Mouse (Mus musculus): ENCODE measurements around the gene Hesx1. TPM values are rescaled to one million over a fixed set of nuclear protein-coding genes. Genes with fewer than 3 reads are reported as not detected.

Hesx1 gene
- polyA plus RNA-seq, 1 experiment: not detected

DNA sequence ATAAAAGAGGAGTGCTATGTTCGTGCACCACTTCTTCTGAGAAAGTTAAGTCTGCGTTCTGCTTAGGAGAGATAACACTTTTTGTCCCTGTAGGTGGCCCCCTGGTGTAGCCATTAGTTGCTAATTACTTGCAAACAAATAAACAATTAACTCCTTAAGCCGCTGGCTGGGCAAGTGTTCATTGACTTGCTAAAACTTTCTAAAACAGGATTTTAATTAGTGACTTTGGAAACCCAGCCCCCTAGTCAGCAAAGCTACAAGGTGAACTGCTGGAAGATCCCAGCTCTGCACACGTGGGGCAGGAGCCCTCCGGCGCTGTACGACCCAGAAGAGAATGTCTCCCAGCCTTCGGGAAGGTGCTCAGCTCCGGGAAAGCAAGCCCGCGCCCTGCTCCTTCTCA is 6.2 kb downstream of the Hesx1 start:
- H3K27ac ChIP-seq (ENCODE audit: insufficient read depth, low read length): no peak overlapping the region

DNA sequence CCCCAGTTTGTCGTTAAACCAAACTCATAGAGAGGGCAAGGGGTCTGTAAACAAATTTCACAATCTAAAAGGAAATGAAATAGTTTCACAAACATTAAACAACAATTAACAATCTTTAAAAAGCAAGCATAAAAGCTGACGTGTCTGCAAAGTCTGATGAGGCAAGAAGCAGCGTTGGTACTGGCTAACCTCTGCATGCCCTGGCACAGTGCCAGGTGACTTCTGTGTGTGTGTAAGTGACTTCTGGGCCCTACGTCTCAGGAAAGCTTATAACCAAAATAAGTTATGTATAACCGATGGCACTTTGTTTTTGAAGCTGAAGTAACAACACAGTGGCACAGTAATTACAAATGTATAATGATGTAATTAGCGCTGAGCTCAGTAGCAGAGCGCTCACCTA is 10.7 kb downstream of the Hesx1 start:
- H3K27ac ChIP-seq (ENCODE audit: insufficient read depth, low read length): no peak overlapping the region
- H3K4me1 ChIP-seq (ENCODE audit: control insufficient read depth, insufficient read depth, low read length): no peaks in the 10 kb centered on the region
- no peak for TF ChIP-seq CTCF (IDR thresholded peaks at IDR 0.05; ENCODE audit: borderline replicate concordance, insufficient read depth, low read length)
- no peak for TF ChIP-seq POLR2A (IDR thresholded peaks at IDR 0.05; ENCODE audit: low read depth, low read length)
- H3K4me3 ChIP-seq (ENCODE audit: insufficient read depth, low read length): no peak overlapping the region

More for the DNA sequence above, 6.2 kb downstream of the Hesx1 start:
- Histone ChIP-seq H3K4me1 (ENCODE audit: control insufficient read depth, insufficient read depth, low read length) (no peaks in the 10 kb centered on the region), H3K4me3 (ENCODE audit: insufficient read depth, low read length) (no peak overlapping the region)
- no peak for TF ChIP-seq POLR2A (IDR thresholded peaks at IDR 0.05; ENCODE audit: low read depth, low read length)
- no peak for TF ChIP-seq CTCF (IDR thresholded peaks at IDR 0.05; ENCODE audit: borderline replicate concordance, insufficient read depth, low read length)

DNA sequence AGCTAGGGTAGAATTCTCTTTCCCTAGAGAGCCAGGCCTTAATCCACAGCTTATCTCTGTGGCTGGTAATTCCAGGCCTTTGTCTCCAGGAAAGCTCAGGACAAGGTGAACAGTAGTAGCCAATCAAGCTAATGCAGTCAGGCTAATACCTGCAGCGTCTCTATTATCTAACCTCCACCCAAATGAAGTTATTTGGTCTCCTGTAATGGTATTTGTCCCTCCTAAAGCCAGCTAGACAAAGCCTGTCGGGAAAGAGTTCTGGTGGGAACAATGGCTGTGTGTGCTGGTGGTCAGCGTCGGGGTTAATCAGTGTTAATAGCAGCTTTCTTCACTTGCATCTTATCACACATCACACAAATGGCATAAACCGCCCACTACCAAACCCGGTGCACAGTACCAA is 11.7 kb downstream of the Hesx1 start:
- H3K4me3 ChIP-seq (ENCODE audit: insufficient read depth, low read length): no peak overlapping the region
- H3K27ac ChIP-seq (ENCODE audit: insufficient read depth, low read length): no peak overlapping the region
- H3K4me1 ChIP-seq (ENCODE audit: control insufficient read depth, insufficient read depth, low read length): no peaks in the 10 kb centered on the region
- TF ChIP-seq CTCF (IDR thresholded peaks at IDR 0.05; ENCODE audit: borderline replicate concordance, insufficient read depth, low read length) (no peak), POLR2A (IDR thresholded peaks at IDR 0.05; ENCODE audit: low read depth, low read length) (no peak)

DNA sequence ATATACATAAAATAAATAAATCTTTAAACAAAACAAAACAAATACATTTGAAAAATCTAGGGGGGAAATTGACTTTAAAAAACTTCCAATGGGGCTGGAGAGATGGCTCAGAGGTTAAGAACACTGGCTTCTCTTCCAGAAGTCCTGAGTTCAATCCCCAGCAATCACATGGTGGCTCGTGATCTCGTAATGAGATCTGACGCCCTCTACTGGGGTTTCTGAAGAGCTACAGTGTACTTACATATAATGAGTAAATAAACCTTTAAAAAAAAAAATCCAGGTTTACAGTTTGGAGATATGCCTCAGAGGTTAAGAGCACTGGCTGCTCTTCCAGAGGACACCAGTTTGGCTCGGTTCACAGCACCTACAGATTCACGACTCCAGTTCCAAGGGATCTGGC is 17.3 kb downstream of the Hesx1 start:
- Histone ChIP-seq H3K4me1 (ENCODE audit: control insufficient read depth, insufficient read depth, low read length) (no peaks in the 10 kb centered on the region), H3K4me3 (ENCODE audit: insufficient read depth, low read length) (no peak overlapping the region), H3K27ac (ENCODE audit: insufficient read depth, low read length) (no peak overlapping the region)
- no peak for TF ChIP-seq POLR2A (IDR thresholded peaks at IDR 0.05; ENCODE audit: low read depth, low read length)
- no peak for TF ChIP-seq CTCF (IDR thresholded peaks at IDR 0.05; ENCODE audit: borderline replicate concordance, insufficient read depth, low read length)

DNA sequence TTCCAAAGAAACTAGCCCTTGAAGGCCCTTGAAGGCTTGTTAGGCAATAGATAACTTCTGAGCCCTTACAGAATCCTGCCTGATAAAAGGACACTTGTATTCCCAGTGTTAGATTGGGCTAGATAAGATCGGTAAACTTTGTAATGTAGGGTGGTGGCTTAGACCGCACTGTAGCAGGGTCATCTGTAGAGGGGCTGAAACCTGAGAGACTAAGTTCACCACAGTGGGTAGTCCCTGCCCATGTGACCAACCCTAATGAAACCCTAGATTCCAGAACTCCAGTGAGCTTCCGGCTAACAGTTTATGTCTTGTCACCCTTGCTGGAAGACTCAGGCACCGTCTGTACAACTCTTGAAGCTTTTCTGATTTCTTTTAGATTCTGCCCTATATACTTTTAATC is 19.4 kb downstream of the Hesx1 start:
- TF ChIP-seq CTCF (IDR thresholded peaks at IDR 0.05; ENCODE audit: borderline replicate concordance, insufficient read depth, low read length) (no peak), POLR2A (IDR thresholded peaks at IDR 0.05; ENCODE audit: low read depth, low read length) (no peak)
- no peak overlapping the region for H3K4me3 ChIP-seq (ENCODE audit: insufficient read depth, low read length)
- H3K27ac ChIP-seq (ENCODE audit: insufficient read depth, low read length): no peak overlapping the region

DNA sequence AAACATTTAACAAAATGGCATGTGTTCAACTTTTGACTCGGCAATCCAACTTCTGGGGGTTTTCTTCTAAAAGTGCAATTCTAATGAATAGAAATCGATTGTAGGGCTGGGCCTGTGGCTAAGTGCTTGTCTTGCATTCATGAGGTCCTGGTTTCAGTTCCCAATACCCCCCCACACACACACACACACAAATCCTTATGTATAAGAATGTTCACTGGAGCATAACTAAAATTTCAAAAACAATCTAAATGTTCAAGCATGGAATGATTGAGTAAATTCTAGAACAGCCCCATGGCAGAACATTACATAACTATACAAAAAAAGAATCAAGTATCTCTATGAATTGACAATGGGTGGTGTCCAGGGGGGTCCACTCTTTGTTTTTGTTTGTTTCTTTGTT is 23.7 kb downstream of the Hesx1 start:
- Histone ChIP-seq H3K4me1 (ENCODE audit: control insufficient read depth, insufficient read depth, low read length) (no peaks in the 10 kb centered on the region), H3K4me3 (ENCODE audit: insufficient read depth, low read length) (no peak overlapping the region), H3K27ac (ENCODE audit: insufficient read depth, low read length) (no peak overlapping the region)
- TF ChIP-seq CTCF (IDR thresholded peaks at IDR 0.05; ENCODE audit: borderline replicate concordance, insufficient read depth, low read length) (no peak), POLR2A (IDR thresholded peaks at IDR 0.05; ENCODE audit: low read depth, low read length) (no peak)

More for the DNA sequence above, 19.4 kb downstream of the Hesx1 start:
- no peaks in the 10 kb centered on the region for H3K4me1 ChIP-seq (ENCODE audit: control insufficient read depth, insufficient read depth, low read length)

DNA sequence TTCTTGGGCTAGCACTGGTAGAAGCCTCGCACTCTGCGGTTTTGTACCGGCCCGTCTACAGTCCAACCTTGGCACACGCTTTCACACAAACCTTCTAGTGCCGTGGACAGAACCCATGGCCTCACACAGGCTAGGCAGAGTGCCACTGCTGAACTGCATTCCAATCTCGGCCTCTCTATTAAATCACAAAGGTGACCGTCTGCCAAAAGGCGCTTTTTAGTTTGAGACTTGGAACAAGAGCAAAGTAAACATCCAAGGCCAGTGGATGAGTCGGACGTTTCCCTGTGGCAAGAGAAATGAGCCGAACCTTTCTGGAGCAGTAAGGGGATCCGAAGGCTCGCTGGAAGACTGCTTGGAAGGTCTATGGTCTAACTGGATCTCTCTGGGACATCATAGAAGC is 25.6 kb downstream of the Hesx1 start:
- Histone ChIP-seq H3K4me3 (ENCODE audit: insufficient read depth, low read length) (no peak overlapping the region), H3K27ac (ENCODE audit: insufficient read depth, low read length) (no peak overlapping the region), H3K4me1 (ENCODE audit: control insufficient read depth, insufficient read depth, low read length) (no peaks in the 10 kb centered on the region)
- no peak for TF ChIP-seq CTCF (IDR thresholded peaks at IDR 0.05; ENCODE audit: borderline replicate concordance, insufficient read depth, low read length)
- no peak for TF ChIP-seq POLR2A (IDR thresholded peaks at IDR 0.05; ENCODE audit: low read depth, low read length)

DNA sequence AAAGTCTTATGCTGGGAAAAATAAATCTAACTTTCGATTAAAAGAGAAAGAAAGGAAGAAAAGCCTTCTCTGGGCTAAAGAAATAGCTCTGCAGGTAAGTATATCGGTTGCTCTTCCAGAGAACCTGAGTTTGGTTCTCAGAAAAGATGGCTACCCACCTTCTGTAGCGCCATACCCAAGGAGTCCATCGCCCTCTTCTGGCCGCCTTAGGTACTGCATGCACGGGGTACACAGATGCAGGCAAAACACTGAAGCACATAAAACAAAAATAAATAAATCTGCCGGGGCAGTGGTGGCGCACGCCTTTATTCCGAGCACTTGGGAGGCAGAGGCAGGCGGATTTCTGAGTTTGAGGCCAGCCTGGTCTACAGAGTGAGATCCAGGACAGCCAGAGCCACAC is 28.7 kb downstream of the Hesx1 start:
- TF ChIP-seq CTCF (IDR thresholded peaks at IDR 0.05; ENCODE audit: borderline replicate concordance, insufficient read depth, low read length) (peak; percentile 74; the same call in 1 of the 2 replicates), POLR2A (IDR thresholded peaks at IDR 0.05; ENCODE audit: low read depth, low read length) (no peak)
- Histone ChIP-seq H3K4me1 (ENCODE audit: control insufficient read depth, insufficient read depth, low read length) (no peaks in the 10 kb centered on the region), H3K27ac (ENCODE audit: insufficient read depth, low read length) (no peak overlapping the region), H3K4me3 (ENCODE audit: insufficient read depth, low read length) (no peak overlapping the region)

DNA sequence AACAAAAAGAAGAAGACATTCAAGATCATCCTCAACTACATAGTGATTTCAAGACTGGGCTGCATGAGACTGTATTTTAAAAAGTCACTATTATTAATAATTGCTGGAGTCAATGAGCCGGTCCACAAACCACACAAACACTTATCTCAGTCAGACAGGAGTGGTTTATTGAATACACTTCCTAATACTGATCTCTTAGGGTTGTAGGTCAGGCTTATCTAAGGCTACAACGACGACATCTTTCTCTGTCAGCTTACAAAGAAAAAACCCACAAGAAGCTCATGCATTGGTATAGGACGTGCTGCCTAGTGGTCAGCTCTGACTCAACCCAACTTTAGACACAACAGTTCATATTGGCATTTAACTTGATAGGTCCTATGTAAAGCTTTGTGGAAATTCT is 30.4 kb downstream of the Hesx1 start:
- Histone ChIP-seq H3K27ac (ENCODE audit: insufficient read depth, low read length) (no peak overlapping the region), H3K4me3 (ENCODE audit: insufficient read depth, low read length) (no peak overlapping the region), H3K4me1 (ENCODE audit: control insufficient read depth, insufficient read depth, low read length) (no peaks in the 10 kb centered on the region)
- TF ChIP-seq POLR2A (IDR thresholded peaks at IDR 0.05; ENCODE audit: low read depth, low read length) (no peak), CTCF (IDR thresholded peaks at IDR 0.05; ENCODE audit: borderline replicate concordance, insufficient read depth, low read length) (no peak)

DNA sequence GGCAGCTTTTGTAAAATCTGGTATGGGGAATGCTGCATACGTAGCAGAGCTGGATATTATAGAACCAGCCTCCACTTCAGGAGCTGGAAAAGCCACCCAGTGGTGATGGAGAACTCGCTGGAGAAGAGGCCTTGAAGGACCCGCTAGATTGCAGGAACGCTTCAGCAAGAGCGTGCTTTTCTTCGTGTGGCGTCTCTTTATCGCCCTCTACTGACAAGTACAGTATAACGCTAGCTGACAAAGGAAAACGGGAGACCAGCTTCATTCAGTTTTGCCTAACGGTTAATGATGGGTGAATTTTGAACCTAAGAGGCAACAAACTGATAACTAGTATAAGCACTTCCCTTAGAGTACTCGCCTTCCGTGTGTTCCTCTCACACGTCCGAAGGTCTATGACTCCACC is 35.6 kb downstream of the Hesx1 start:
- no peak overlapping the region for H3K4me3 ChIP-seq (ENCODE audit: insufficient read depth, low read length)
- no peaks in the 10 kb centered on the region for H3K4me1 ChIP-seq (ENCODE audit: control insufficient read depth, insufficient read depth, low read length)
- TF ChIP-seq CTCF (IDR thresholded peaks at IDR 0.05; ENCODE audit: borderline replicate concordance, insufficient read depth, low read length): peak; percentile 57; the same call in 1 of the 2 replicates
- no peak for TF ChIP-seq POLR2A (IDR thresholded peaks at IDR 0.05; ENCODE audit: low read depth, low read length)
- no peak overlapping the region for H3K27ac ChIP-seq (ENCODE audit: insufficient read depth, low read length)

DNA sequence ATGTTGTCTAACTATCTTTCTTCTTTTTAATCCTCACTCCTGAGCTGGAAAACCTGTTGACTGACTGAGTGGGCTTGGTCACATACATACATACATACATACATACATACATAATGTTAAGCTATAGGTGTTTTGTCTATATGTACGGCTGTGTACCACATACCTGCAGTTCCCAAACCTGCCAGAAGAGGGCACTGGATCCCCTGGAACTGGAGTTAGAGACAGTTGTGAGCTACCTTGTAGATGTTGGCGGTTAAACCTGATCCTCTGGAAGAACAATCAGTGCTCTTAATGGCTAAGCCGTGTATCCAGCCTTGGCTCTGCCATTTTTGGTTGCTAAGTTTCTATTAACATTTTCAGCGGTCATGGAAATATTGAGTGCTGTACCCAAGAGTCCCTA is 36.9 kb downstream of the Hesx1 start:
- H3K4me3 ChIP-seq (ENCODE audit: insufficient read depth, low read length): no peak overlapping the region
- no peaks in the 10 kb centered on the region for H3K4me1 ChIP-seq (ENCODE audit: control insufficient read depth, insufficient read depth, low read length)
- TF ChIP-seq CTCF (IDR thresholded peaks at IDR 0.05; ENCODE audit: borderline replicate concordance, insufficient read depth, low read length): peak; percentile 46; the same call in 1 of the 2 replicates
- TF ChIP-seq POLR2A (IDR thresholded peaks at IDR 0.05; ENCODE audit: low read depth, low read length): no peak
- H3K27ac ChIP-seq (ENCODE audit: insufficient read depth, low read length): no peak overlapping the region

All from embryonic fibroblast, embryonic 13.5 days (primary cell).